Mouse (Mus musculus): ENCODE measurements at regions not wholly inside any gene's neighbourhood (a gene's known extent, or its start where the extent isn't known, plus 50 kb on each side); places are given as distances from the start of the nearest gene placed in this dataset.

DNA sequence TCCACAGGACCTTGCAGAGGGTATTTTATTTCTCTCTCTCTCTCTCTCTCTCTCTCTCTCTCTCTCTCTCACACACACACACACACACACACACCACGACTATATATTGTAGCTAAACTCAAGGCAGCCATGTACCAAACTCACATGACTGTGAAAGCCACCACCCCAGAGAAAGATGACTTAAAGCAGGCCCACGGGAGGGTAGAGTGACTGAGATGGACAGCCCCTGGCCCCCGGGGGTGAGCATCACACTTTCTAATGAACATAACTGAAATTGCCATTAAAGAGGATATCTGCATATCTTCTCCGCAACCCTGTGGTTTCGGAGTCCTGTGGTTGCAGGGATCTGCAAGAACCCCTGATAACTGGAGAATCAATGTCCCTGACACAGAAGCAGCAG is 197.1 kb upstream of the Spdye4c start:
- TF ChIP-seq CTCF (IDR thresholded peaks at IDR 0.05; ENCODE audit: low read depth): no peak
- no peak for TF ChIP-seq EP300 (IDR thresholded peaks at IDR 0.05; ENCODE audit: low read depth)

All from liver, embryonic 14.5 days (tissue).